Mouse (Mus musculus) liver, embryonic 13.5 days (tissue): Measurements from ENCODE around the gene Pld5. TPM values are rescaled to one million over a fixed set of nuclear protein-coding genes. Genes with fewer than 3 reads are reported as not detected.
"Not testable (repeated sequence)": the region's sequence is repeated elsewhere in the genome, so short reads cannot be mapped to it uniquely, and the experiment has no call there.

Experiments used
- ATAC-seq: fragments of 200-750 bp; cut with Nextera tagmentation; 2 replicates; pipeline ENCODE4 v1.8.0; 2017; ENCODE audit warnings: low read depth, mild to moderate bottlenecking, moderate number of reproducible peaks, moderate library complexity
- DNase-seq: peaks from one replicate; pipeline ENCODE4 v3.0.0; 2022
- H3K27ac ChIP-seq: fragments of 300-500 bp; sonication (generic); 2 replicates; pipeline ENCODE4 v1.5.1; 2015; ENCODE audit warnings: moderate library complexity, mild to moderate bottlenecking, inconsistent platforms
- H3K27me3 ChIP-seq: fragments of 300-500 bp; sonication (generic); 2 replicates; pipeline ENCODE4 v1.6.1; 2015; ENCODE audit warnings: mild to moderate bottlenecking, inconsistent platforms
- H3K36me3 ChIP-seq: fragments of 300-500 bp; sonication (generic); 2 replicates; pipeline ENCODE4 v1.6.1; 2015; ENCODE audit warnings: mild to moderate bottlenecking, inconsistent platforms
- H3K4me1 ChIP-seq: fragments of 300-500 bp; sonication (generic); replicated peaks from 2 replicates; pipeline ENCODE4 v1.6.1; 2015; ENCODE audit warnings: inconsistent platforms
- H3K4me2 ChIP-seq: fragments of 300-500 bp; sonication (generic); 2 replicates; pipeline ENCODE4 v1.6.1; 2015; ENCODE audit warnings: inconsistent platforms, mild to moderate bottlenecking, moderate library complexity
- H3K4me3 ChIP-seq: fragments of 300-500 bp; sonication (generic); replicated peaks from 2 replicates; pipeline ENCODE4 v1.5.1; 2015; ENCODE audit warnings: mild to moderate bottlenecking, inconsistent platforms
- H3K9ac ChIP-seq: fragments of 300-500 bp; sonication (generic); 2 replicates; pipeline ENCODE4 v1.6.1; 2015; ENCODE audit warnings: mild to moderate bottlenecking, inconsistent platforms
- H3K9me3 ChIP-seq: fragments of 300-500 bp; sonication (generic); replicated peaks from 2 replicates; pipeline ENCODE4 v1.6.1; 2016; ENCODE audit warnings: inconsistent platforms
- WGBS: fragments of 180-500 bp; shearing (Covaris S2); methylation state at CpG from one replicate; pipeline ENCODE4 v1.1.7; 2015; ENCODE audit not compliant: insufficient replicate concordance; 5-methylcytosine and 5-hydroxymethylcytosine counted together
- polyA plus RNA-seq: library from polyadenylated mRNA; unstranded; fragments of >200 nt; fragmentation: Nextera tagmentation; extraction: Ambion mirVana; gene quantifications from 2 replicates; pipeline ENCODE4 v1.2.1, GENCODE M21; 2015

Gene Pld5
- polyA plus RNA-seq, 1 experiment from 2014 or later, result 0.06 TPM

DNA sequence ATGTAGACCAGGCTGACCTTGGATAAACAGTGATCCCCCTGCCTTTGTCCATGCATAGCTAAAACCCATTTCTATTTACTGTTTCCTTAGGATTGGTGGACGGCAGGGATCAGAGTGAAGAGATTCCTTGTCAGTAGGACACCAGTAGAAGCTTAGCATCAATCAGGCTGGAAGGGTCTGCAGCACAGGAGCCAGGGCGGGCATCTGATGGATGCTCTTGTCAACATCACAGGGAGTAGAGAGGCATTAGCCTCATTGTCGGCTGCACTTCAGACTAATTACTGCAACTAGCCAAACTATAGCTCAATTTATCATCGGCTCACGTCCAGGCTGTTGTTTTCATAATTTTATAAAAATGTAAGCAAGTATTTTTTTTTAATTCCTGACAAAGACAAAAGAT, 274.5 kb downstream of the Pld5 start:
- WGBS, result 66% methylated on average over 5 of the region's 5 CpGs
- no peaks in the 10 kb centered on the region for H3K27me3 ChIP-seq
- no peak overlapping the region for H3K27ac ChIP-seq
- DNase-seq (no peak), ATAC-seq (no peak)
- H3K9me3 ChIP-seq, result no peaks in the 10 kb centered on the region
- H3K4me3 ChIP-seq, result no peak overlapping the region
- no peaks in the 10 kb centered on the region for H3K36me3 ChIP-seq
- no peaks in the 10 kb centered on the region for H3K4me1 ChIP-seq
- H3K9ac ChIP-seq, result no peak overlapping the region
- H3K4me2 ChIP-seq, result no peak overlapping the region

GRCm38 (mm10) chr1:175997076-175997651, 277.9 kb downstream of the Pld5 start:
- H3K9ac ChIP-seq, result no peak overlapping the region
- WGBS, result 60% methylated on average over 7 of the region's 7 CpGs
- DNase-seq (no peak), ATAC-seq (no peak)
- H3K4me3 ChIP-seq, result no peak overlapping the region
- H3K4me2 ChIP-seq, result no peak overlapping the region
- no peaks in the 10 kb centered on the region for H3K27me3 ChIP-seq
- no peak overlapping the region for H3K27ac ChIP-seq
- H3K36me3 ChIP-seq, result no peaks in the 10 kb centered on the region
- H3K9me3 ChIP-seq, result no peaks in the 10 kb centered on the region
- no peaks in the 10 kb centered on the region for H3K4me1 ChIP-seq

GRCm38 (mm10) chr1:175988912-175989311, 286.2 kb downstream of the Pld5 start:
- DNase-seq, result no peak
- Histone ChIP-seq H3K27me3 (no peaks in the 10 kb centered on the region), H3K27ac (no peak overlapping the region), H3K4me2 (no peak overlapping the region), H3K9ac (no peak overlapping the region), H3K9me3 (no peaks in the 10 kb centered on the region), H3K4me3 (no peak overlapping the region), H3K4me1 (no peaks in the 10 kb centered on the region), H3K36me3 (no peaks in the 10 kb centered on the region)
- 63% methylated on average over 4 of the region's 4 CpGs for WGBS
- ATAC-seq, result no peak

- ATAC-seq (no peak), DNase-seq (no peak)
- Histone ChIP-seq H3K4me2 (no peak overlapping the region), H3K4me3 (no peak overlapping the region), H3K36me3 (no peaks in the 10 kb centered on the region), H3K9me3 (no peaks in the 10 kb centered on the region), H3K4me1 (no peaks in the 10 kb centered on the region), H3K9ac (no peak overlapping the region), H3K27me3 (no peaks in the 10 kb centered on the region), H3K27ac (no peak overlapping the region)
- WGBS, result 69% methylated on average over 5 of the region's 5 CpGs
Observed at GRCm38 (mm10) chr1:175988448-175988847, 286.7 kb downstream of the Pld5 start.

DNA sequence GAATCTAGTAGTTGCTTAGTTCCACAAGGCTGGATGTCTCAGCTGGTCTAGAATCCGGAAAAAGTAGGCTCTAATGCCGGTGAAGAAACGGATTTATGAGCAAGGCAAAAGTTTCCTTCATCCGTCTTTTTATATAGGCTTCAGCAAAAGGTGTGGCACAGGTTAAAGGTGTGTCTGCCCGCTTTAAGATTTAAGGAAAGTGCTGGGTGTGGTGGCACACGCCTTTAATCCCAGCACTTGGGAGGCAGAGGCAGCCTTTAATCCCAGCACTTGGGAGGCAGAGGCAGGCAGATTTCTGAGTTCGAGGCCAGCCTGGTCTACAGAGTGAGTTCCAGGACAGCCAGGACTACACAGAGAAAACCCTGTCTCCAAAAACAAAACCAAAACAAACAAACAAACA, 296.1 kb downstream of the Pld5 start, which contains the start of gene Rbm8a2:
TSS of gene Rbm8a2 (minus strand) at position 101 of the 400 bp plus-strand sequence.
- H3K9ac ChIP-seq, H3K27ac ChIP-seq, H3K9me3 ChIP-seq, H3K36me3 ChIP-seq, H3K27me3 ChIP-seq, H3K4me1 ChIP-seq, DNase-seq, H3K4me3 ChIP-seq, ATAC-seq, H3K4me2 ChIP-seq: not testable (repeated sequence)
- 71% methylated on average over 7 of the region's 7 CpGs for WGBS

- Histone ChIP-seq H3K4me3 (no peak overlapping the region), H3K4me1 (no peaks in the 10 kb centered on the region), H3K9me3 (no peaks in the 10 kb centered on the region), H3K27me3 (no peaks in the 10 kb centered on the region), H3K27ac (no peak overlapping the region), H3K36me3 (no peaks in the 10 kb centered on the region), H3K4me2 (no peak overlapping the region), H3K9ac (no peak overlapping the region)
- 61% methylated on average over 5 of the region's 5 CpGs for WGBS
- ATAC-seq (no peak), DNase-seq (no peak)
Observed at GRCm38 (mm10) chr1:175970710-175971109, 304.4 kb downstream of the Pld5 start.

GRCm38 (mm10) chr1:175967004-175967745, 307.9 kb downstream of the Pld5 start:
- Histone ChIP-seq H3K9ac (no peak overlapping the region), H3K27ac (no peak overlapping the region), H3K4me3 (no peak overlapping the region), H3K4me2 (no peak overlapping the region), H3K9me3 (no peaks in the 10 kb centered on the region), H3K4me1 (no peaks in the 10 kb centered on the region), H3K36me3 (no peaks in the 10 kb centered on the region), H3K27me3 (no peaks in the 10 kb centered on the region)
- 60% methylated on average over 5 of the region's 5 CpGs for WGBS
- no peak for ATAC-seq
- DNase-seq, result no peak

DNA sequence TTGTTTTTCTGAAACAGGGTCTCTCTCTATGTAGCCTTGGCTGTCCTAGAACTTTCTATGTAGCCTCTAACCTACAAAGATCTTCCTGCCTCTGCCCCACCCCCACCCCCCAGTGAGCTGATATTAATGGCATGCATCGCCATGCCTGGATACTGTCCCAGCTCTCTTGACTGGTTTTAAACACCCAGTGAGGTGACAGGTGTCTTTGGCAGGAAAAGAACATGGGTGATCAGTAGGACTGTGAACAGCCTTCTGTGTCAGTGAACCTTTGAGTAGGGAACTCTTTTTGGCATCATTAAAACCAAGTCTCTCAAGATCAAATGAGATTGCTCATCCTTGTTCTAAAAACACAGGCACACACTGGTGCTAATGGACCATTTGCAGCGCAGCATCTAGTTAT, 313.3 kb downstream of the Pld5 start:
- 62% methylated on average over 2 of the region's 2 CpGs for WGBS
- DNase-seq, result no peak
- H3K4me2 ChIP-seq, result no peak overlapping the region
- H3K4me3 ChIP-seq, result no peak overlapping the region
- no peaks in the 10 kb centered on the region for H3K36me3 ChIP-seq
- H3K27me3 ChIP-seq, result no peaks in the 10 kb centered on the region
- no peak overlapping the region for H3K27ac ChIP-seq
- no peak overlapping the region for H3K9ac ChIP-seq
- no peak for ATAC-seq
- H3K9me3 ChIP-seq, result no peaks in the 10 kb centered on the region
- H3K4me1 ChIP-seq, result no peaks in the 10 kb centered on the region

GRCm38 (mm10) chr1:175950851-175951250, 324.3 kb downstream of the Pld5 start:
- no peaks in the 10 kb centered on the region for H3K9me3 ChIP-seq
- no peak overlapping the region for H3K4me3 ChIP-seq
- no peaks in the 10 kb centered on the region for H3K36me3 ChIP-seq
- H3K4me2 ChIP-seq, result no peak overlapping the region
- no peak for DNase-seq
- no peak overlapping the region for H3K9ac ChIP-seq
- no peaks in the 10 kb centered on the region for H3K27me3 ChIP-seq
- no peaks in the 10 kb centered on the region for H3K4me1 ChIP-seq
- H3K27ac ChIP-seq, result no peak overlapping the region
- ATAC-seq, result no peak
- WGBS, result 69% methylated on average over 2 of the region's 2 CpGs

- Histone ChIP-seq H3K9me3 (no peaks in the 10 kb centered on the region), H3K9ac (no peak overlapping the region), H3K36me3 (no peaks in the 10 kb centered on the region), H3K4me3 (no peak overlapping the region), H3K27me3 (no peaks in the 10 kb centered on the region), H3K4me1 (no peaks in the 10 kb centered on the region), H3K27ac (no peak overlapping the region), H3K4me2 (no peak overlapping the region)
- 64% methylated on average over 3 of the region's 3 CpGs for WGBS
- DNase-seq (no peak), ATAC-seq (no peak)
Observed at GRCm38 (mm10) chr1:175950421-175950820, 324.7 kb downstream of the Pld5 start.

DNA sequence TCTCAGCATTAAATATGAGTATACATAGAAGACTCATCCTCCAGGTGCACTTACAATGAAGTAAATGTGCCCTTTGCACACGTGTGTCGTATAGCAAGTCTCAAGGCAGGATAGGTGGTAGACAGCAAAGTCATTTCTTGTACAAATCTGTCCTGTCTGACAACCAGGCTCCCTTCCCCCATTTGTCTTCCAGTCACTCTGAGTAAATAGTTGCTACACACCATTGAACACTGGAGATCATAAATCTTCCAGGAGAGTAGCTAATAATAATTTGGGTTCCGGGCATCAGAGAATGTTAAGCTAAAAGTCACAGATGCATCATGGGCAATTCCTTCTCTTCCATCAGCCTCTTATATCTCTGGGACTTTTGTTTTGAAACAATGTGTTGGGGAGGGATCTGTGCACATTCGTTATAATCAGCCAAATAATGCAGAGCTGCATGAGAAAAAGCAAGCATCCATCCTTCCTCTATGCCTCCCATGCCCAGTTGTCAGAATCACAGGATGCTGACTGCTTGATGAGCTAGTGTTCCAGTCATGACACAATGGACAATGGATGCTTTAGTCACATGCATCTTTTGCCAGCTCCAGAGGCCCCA, 328.3 kb downstream of the Pld5 start:
- Histone ChIP-seq H3K9ac (no peak overlapping the region), H3K4me2 (no peak overlapping the region), H3K36me3 (no peaks in the 10 kb centered on the region), H3K27ac (no peak overlapping the region), H3K27me3 (no peaks in the 10 kb centered on the region), H3K4me3 (no peak overlapping the region), H3K9me3 (no peaks in the 10 kb centered on the region), H3K4me1 (no peaks in the 10 kb centered on the region)
- WGBS, result 44% methylated on average over 4 of the region's 4 CpGs
- DNase-seq (no peak), ATAC-seq (no peak)

DNA sequence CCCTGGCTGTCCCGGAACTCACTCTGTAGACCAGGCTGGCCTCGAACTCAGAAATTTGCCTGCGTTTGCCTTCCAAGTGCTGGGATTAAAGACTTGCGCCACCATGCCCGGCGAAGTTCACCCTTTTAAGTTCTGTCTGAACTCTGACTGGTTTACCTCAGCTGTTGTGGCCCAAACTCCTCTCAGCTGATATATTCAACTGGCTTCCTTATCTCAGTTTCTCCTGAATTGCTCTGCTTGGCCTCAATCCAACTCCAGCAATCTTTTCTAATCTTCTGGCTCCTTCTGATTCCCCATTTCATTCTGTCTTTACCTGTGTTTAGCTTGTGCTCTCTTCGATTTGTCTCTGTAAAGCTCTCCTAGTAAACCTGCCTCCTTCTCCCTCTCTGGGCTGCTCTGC, 331.9 kb downstream of the Pld5 start:
- DNase-seq, result no peak
- no peak overlapping the region for H3K4me2 ChIP-seq
- H3K27ac ChIP-seq, result no peak overlapping the region
- H3K27me3 ChIP-seq, result no peaks in the 10 kb centered on the region
- H3K36me3 ChIP-seq, result no peaks in the 10 kb centered on the region
- ATAC-seq, result no peak
- H3K9ac ChIP-seq, result no peak overlapping the region
- WGBS, result 73% methylated on average over 7 of the region's 7 CpGs
- H3K9me3 ChIP-seq, result no peaks in the 10 kb centered on the region
- no peak overlapping the region for H3K4me3 ChIP-seq
- H3K4me1 ChIP-seq, result no peaks in the 10 kb centered on the region
